Mouse (Mus musculus): ENCODE measurements at regions not wholly inside any gene's neighbourhood (a gene's known extent, or its start where the extent isn't known, plus 50 kb on each side); places are given as distances from the start of the nearest gene placed in this dataset.
A peak's percentile ranks its signal among the peaks of the same experiment; 100 is the strongest.

DNA sequence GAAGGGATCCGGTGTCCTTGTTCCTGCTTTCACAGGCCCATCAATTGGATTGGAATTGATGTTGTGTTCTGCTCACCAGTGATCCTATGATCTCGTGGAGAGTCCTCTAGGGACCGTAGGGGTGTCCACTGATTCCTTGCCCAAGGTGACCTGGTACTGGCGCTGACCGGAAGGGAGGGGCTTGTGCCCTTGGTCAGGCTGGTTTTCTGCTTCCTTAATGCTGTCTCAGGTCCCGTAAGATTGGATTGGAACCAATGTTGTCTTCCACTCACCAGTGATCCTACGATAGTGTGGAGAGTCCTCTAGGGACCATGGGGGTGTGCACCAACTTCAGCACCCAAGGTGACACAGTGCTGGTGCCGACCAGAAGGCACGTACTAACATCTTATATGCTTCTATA is 324.9 kb upstream of the Ptchd4 start:
- Histone ChIP-seq H3K4me2 (no peak overlapping the region), H3K9ac (no peak overlapping the region), H3K36me3 (no peaks in the 10 kb centered on the region), H3K27me3 (no peaks in the 10 kb centered on the region), H3K4me3 (no peak overlapping the region), H3K27ac (no peak overlapping the region), H3K9me3 (no peaks in the 10 kb centered on the region), H3K4me1 (no peaks in the 10 kb centered on the region)
- 86% methylated on average over 9 of the region's 9 CpGs for WGBS
- ATAC-seq (ENCODE audit: insufficient number of reproducible peaks, low FRiP score, low TSS enrichment, low read depth): no peak

DNA sequence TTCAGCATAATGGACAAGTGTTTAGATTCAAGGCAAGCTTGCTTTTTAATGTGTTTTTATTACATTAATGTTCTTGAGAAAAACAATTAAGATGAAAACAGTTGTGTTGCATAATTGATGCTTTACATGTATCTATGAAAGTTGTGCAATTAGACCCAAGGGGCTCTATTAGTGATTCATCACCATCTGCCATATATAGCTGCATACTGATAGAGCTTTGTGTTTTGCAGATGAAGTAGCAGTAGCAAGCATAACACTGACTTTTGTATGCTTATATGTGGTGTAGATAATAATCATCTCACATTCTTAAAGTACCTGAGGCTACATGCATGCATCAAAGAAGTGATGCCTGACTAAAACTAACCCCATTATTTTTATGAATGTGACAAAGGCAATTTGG is 307.3 kb upstream of the Ptchd4 start:
- no peak overlapping the region for H3K27ac ChIP-seq
- no peaks in the 10 kb centered on the region for H3K9me3 ChIP-seq
- no peak overlapping the region for H3K4me2 ChIP-seq
- H3K27me3 ChIP-seq: no peaks in the 10 kb centered on the region
- no peaks in the 10 kb centered on the region for H3K4me1 ChIP-seq
- no peak overlapping the region for H3K9ac ChIP-seq
- ATAC-seq (ENCODE audit: insufficient number of reproducible peaks, low FRiP score, low TSS enrichment, low read depth): no peak
- no peaks in the 10 kb centered on the region for H3K36me3 ChIP-seq
- H3K4me3 ChIP-seq: no peak overlapping the region

- ATAC-seq (ENCODE audit: insufficient number of reproducible peaks, low FRiP score, low TSS enrichment, low read depth): no peak
- Histone ChIP-seq H3K4me3 (no peak overlapping the region), H3K4me2 (no peak overlapping the region), H3K4me1 (no peaks in the 10 kb centered on the region), H3K9me3 (no peaks in the 10 kb centered on the region), H3K27ac (no peak overlapping the region), H3K36me3 (no peaks in the 10 kb centered on the region), H3K9ac (no peak overlapping the region), H3K27me3 (no peaks in the 10 kb centered on the region)
- 83% methylated on average over 2 of the region's 2 CpGs for WGBS
Observed at GRCm38 (mm10) chr17:42024295-42024694, 291.5 kb upstream of the Ptchd4 start.

GRCm38 (mm10) chr17:42027253-42027652 is 288.5 kb upstream of the Ptchd4 start:
- Histone ChIP-seq H3K4me2 (no peak overlapping the region), H3K27me3 (no peaks in the 10 kb centered on the region), H3K36me3 (no peaks in the 10 kb centered on the region), H3K9me3 (no peaks in the 10 kb centered on the region), H3K4me3 (no peak overlapping the region), H3K27ac (no peak overlapping the region), H3K9ac (no peak overlapping the region), H3K4me1 (no peaks in the 10 kb centered on the region)
- ATAC-seq (ENCODE audit: insufficient number of reproducible peaks, low FRiP score, low TSS enrichment, low read depth): no peak

DNA sequence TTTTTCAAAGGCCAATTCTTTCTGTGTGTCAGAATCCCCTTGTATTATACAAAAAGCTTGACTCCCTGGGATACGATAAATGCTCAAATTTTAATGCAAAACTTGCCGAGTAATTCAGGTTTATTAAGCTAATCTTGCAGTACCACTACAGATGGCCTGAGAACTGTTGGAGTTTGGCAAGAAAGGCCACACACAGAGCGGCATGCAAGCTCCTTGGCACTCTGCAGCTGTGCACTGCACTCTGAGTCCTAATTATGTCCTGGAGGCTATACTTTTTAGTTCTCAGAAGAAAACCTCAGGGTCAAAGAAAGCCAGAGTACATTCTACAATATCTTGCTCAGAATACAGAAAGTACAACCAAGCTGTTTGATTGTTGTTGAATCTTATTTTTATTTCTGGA is 286.3 kb upstream of the Ptchd4 start:
- Histone ChIP-seq H3K9ac (no peak overlapping the region), H3K4me2 (no peak overlapping the region), H3K27ac (no peak overlapping the region), H3K4me3 (no peak overlapping the region), H3K4me1 (no peaks in the 10 kb centered on the region), H3K27me3 (no peaks in the 10 kb centered on the region), H3K9me3 (no peaks in the 10 kb centered on the region), H3K36me3 (no peaks in the 10 kb centered on the region)
- no peak for ATAC-seq (ENCODE audit: insufficient number of reproducible peaks, low FRiP score, low TSS enrichment, low read depth)
- WGBS: 32% methylated on average over 3 of the region's 3 CpGs

DNA sequence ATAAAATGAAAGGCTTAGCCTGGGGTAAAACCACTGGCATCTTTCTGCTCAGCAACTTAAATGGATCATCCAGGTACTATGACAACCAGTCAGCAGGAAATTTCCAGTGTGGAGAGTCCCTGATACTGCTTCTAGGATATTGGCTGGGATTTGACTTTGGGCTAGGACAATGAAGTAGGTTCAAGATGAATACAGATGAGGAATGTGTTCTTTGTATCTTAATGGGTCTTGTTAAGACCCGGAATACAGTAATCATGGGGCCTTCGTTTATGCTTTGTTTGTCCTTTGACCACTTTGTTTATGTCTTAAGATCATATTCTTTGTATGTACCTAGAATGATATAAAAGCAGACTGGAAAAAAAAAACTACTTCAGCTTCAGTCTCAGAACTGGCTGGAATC is 278.7 kb upstream of the Ptchd4 start:
- no peaks in the 10 kb centered on the region for H3K27me3 ChIP-seq
- H3K9ac ChIP-seq: no peak overlapping the region
- no peak overlapping the region for H3K27ac ChIP-seq
- H3K9me3 ChIP-seq: no peaks in the 10 kb centered on the region
- H3K4me2 ChIP-seq: no peak overlapping the region
- no peaks in the 10 kb centered on the region for H3K36me3 ChIP-seq
- H3K4me1 ChIP-seq: no peaks in the 10 kb centered on the region
- 91% methylated on average over 2 of the region's 2 CpGs for WGBS
- no peak overlapping the region for H3K4me3 ChIP-seq
- ATAC-seq (ENCODE audit: insufficient number of reproducible peaks, low FRiP score, low TSS enrichment, low read depth): no peak

DNA sequence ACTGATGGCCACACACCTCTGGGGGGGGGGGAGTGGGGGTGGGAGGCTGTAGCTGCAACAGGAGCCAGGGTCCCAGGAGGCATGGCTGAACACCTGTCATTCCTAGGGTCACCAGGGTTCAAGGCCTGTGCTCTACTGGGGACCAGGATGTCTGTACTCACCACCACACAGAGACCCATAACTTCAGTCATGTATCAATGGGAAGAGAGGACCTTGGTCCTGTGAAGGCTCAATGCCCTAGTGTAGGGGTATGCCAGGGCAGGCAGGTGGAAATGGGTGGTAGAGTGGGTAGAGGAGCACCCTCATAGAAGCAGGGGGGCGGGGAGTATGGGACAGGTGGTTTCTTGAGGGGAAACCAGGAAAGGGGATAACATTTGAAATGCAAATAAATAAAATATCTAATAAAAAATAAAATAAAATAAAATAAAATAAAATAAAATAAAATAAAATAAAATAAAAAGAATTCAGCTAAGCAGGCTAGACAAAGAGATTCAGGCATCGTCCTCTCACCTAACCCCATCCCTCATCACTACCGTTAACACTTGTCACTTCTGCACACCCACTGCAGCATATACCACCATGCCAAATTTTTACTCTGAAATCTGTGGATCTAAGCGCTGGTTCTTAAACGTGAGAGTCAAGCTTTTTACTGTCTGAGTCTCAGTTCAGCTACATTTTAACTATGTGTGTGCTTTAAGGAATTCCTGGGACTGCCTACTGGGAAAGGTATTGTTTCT is 265.8 kb upstream of the Ptchd4 start:
- Histone ChIP-seq H3K9ac (no peak overlapping the region), H3K27ac (no peak overlapping the region), H3K9me3 (no peaks in the 10 kb centered on the region), H3K4me3 (no peak overlapping the region), H3K4me2 (no peak overlapping the region), H3K36me3 (no peaks in the 10 kb centered on the region), H3K27me3 (no peaks in the 10 kb centered on the region), H3K4me1 (no peaks in the 10 kb centered on the region)
- ATAC-seq (ENCODE audit: insufficient number of reproducible peaks, low FRiP score, low TSS enrichment, low read depth): no peak
- WGBS: 75% methylated on average over 5 of the region's 5 CpGs

DNA sequence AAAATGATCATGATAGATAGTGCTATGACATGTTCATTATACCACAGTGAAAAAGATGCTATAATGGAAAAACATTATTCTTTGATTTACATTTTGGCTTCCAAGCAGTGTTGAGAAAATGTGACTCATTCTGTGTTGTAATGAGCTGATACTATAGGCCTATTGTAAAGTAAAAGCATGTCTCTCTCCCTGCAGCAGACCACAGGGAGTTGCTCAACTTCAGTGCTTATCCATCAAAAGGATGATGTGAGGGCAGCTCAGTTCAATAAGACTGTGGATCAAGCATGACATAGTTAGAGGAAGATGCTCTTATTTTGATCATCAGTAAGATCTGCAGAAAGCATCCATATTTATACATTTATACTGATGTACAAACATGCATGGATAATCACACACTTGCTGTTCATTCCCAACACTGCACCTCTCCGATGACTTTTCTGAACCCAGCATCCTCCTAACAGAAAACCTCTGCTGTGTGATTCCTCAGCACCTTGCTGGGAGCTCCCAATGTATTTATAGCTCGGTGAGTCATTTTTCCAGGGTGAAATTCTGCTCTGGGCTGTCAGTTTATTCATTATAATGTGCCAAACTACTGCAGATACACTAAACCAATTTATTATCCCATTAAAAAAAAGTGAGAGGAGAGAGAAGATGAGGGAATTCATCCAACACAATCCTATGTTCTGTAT is 224.8 kb upstream of the Ptchd4 start:
- Histone ChIP-seq H3K36me3 (no peaks in the 10 kb centered on the region), H3K27ac (no peak overlapping the region), H3K9ac (no peak overlapping the region), H3K4me1 (no peaks in the 10 kb centered on the region), H3K4me2 (no peak overlapping the region), H3K9me3 (no peaks in the 10 kb centered on the region), H3K4me3 (no peak overlapping the region), H3K27me3 (no peaks in the 10 kb centered on the region)
- no peak for ATAC-seq (ENCODE audit: insufficient number of reproducible peaks, low FRiP score, low TSS enrichment, low read depth)
- 77% methylated on average over 2 of the region's 2 CpGs for WGBS

GRCm38 (mm10) chr17:42113684-42114083 is 202.1 kb upstream of the Ptchd4 start:
- Histone ChIP-seq H3K9ac (no peak overlapping the region), H3K27me3 (no peaks in the 10 kb centered on the region), H3K4me2 (no peak overlapping the region), H3K27ac (no peak overlapping the region), H3K4me1 (no peaks in the 10 kb centered on the region), H3K36me3 (no peaks in the 10 kb centered on the region), H3K9me3 (no peaks in the 10 kb centered on the region), H3K4me3 (no peak overlapping the region)
- no peak for ATAC-seq (ENCODE audit: insufficient number of reproducible peaks, low FRiP score, low TSS enrichment, low read depth)
- WGBS: 68% methylated on average over 1 of the region's 1 CpGs

DNA sequence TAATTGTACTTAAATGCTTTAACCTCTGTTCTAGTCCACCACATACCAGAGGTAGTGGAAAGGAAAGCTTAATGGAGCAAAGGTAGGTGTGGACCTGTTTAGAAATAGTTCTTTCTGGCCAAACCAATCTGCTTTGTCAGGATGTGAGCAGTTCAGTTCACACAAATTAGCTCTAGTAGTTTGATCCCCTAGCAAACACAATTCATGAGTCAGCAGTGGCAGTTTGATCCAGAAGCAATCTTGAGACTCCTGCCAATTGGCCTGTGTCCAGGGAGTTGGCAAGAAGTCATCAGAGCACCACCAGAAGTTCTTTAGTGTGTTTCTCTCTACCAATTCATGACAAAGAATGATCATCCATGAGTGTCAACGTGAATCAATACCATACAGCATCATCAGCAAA is 195.0 kb upstream of the Ptchd4 start:
- Histone ChIP-seq H3K9ac (no peak overlapping the region), H3K4me3 (no peak overlapping the region), H3K4me2 (no peak overlapping the region), H3K27me3 (no peaks in the 10 kb centered on the region), H3K9me3 (no peaks in the 10 kb centered on the region), H3K27ac (no peak overlapping the region), H3K4me1 (no peaks in the 10 kb centered on the region), H3K36me3 (no peaks in the 10 kb centered on the region)
- ATAC-seq (ENCODE audit: insufficient number of reproducible peaks, low FRiP score, low TSS enrichment, low read depth): no peak
- WGBS: 88% methylated on average over 1 of the region's 1 CpGs

DNA sequence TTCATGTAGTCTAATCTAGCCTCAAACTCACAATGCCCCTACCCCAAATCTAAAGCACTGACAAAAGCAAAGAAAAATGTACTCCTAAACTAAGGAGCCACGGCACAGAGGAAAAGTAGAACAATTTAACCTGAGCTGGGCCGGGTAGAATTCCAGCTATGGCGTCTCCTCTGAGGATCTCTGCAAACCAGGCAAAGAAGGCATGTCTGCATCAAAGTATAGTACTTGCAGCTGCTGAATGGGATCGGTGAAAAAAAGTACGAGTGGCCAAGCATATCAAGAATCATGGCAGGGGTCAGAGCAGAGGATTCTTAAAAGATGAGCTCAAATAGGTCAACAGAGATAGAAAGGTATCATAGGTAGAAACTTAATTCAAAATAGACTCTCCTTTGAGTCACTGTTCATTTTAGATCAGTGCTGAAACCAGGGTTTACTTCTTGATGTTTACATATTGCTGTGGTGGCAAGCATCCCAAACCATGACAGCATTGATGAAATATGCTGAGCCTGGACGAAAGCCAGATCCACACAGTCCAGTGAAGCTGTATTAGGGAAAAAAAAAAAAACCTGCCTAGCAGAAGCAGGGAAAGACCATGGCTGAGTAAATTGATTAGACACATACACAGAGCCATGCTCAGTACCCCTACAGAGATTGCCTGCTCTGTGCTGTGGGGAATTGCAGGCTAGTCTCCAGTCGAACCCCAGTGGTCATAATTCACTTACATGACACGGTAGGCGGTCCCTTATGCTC is 189.1 kb upstream of the Ptchd4 start:
- no peak for ATAC-seq (ENCODE audit: insufficient number of reproducible peaks, low FRiP score, low TSS enrichment, low read depth)

DNA sequence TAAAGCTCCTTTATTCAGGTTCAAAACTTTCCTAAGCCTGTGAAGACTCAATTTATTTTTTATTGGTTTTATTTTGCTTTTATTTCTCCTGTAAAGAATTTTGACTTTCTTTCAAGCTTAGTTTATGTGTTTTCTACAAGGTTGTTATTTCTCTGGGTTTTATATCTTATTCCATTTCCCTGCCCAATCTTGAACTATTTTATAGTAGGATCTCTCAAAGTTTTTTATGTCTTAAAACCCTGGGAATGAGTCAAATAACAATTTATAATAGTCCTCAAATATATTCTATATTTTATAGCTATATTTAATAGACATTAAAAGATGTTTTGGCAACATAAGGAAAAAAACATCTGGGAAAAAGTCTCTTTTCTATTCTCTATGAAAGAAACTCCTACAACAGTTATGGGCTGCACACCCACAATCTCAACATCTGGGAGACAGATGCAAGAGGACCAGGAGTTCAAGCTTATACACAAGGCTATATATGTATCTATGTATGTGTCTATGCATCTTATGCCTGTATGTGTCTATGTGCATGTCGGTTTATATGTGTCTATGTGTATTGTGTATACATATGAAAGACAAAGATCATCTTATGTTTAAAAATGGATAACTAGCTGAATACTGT is 146.2 kb upstream of the Ptchd4 start:
- H3K27ac ChIP-seq: no peak overlapping the region
- no peaks in the 10 kb centered on the region for H3K27me3 ChIP-seq
- H3K4me2 ChIP-seq: no peak overlapping the region
- H3K4me1 ChIP-seq: no peaks in the 10 kb centered on the region
- H3K4me3 ChIP-seq: no peak overlapping the region
- peak; percentile 78 for ATAC-seq (ENCODE audit: insufficient number of reproducible peaks, low FRiP score, low TSS enrichment, low read depth)
- no peaks in the 10 kb centered on the region for H3K36me3 ChIP-seq
- WGBS: 53% methylated on average over 1 of the region's 1 CpGs
- no peak overlapping the region for H3K9ac ChIP-seq
- no peaks in the 10 kb centered on the region for H3K9me3 ChIP-seq

More for the DNA sequence above, 189.1 kb upstream of the Ptchd4 start:
- no peak overlapping the region for H3K27ac ChIP-seq
- H3K27me3 ChIP-seq: no peaks in the 10 kb centered on the region
- no peak overlapping the region for H3K9ac ChIP-seq
- H3K9me3 ChIP-seq: no peaks in the 10 kb centered on the region
- H3K36me3 ChIP-seq: no peaks in the 10 kb centered on the region
- WGBS: 47% methylated on average over 9 of the region's 9 CpGs
- no peak overlapping the region for H3K4me2 ChIP-seq
- peaks cover 3% of the 10 kb centered on the region for H3K4me1 ChIP-seq
- H3K4me3 ChIP-seq: no peak overlapping the region
